Mouse (Mus musculus) ES-Bruce4 (cell line): ENCODE data around the gene Mlxip.

ENCODE experiments used
- CTCF ChIP-seq: IDR thresholded peaks from one replicate; pipeline ENCODE4 v1.8.1; 2011; ENCODE audit warnings: low read depth, low read length
- POLR2A ChIP-seq: IDR thresholded peaks from one replicate; pipeline ENCODE4 v1.8.1; 2011; ENCODE audit warnings: low read length; ENCODE audit not compliant: insufficient read depth

DNA sequence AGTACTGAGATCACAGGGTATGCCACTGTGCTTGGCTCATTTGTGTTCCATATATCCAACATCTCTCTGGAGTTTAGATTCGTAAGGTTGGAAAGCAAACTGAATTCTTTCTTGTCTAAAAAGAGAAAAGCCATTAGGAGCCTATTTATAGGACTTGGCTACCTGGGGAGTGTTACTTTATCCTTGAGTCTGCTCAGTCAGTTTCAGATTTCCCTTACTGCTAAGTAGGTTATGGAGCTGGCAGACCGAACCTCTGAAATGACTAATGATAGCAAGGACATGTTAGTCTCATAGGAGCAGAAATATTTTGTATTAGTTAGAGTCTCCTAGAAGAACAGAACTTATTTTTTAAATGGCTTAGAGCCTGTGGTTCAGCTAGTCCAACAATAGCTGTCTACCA lies 29.3 kb downstream of the Mlxip start:
- no peak for TF ChIP-seq CTCF
- no peak for TF ChIP-seq POLR2A
